Mouse (Mus musculus) CH12.LX (cell line): ENCODE results near the gene Hdhd3. TPM values are rescaled to one million over a fixed set of nuclear protein-coding genes. Genes with fewer than 3 reads are reported as not detected.

Experiments used
- DNase-seq: peaks from one replicate; pipeline ENCODE4 v3.0.0-alpha.2; 2013; ENCODE audit errors: extremely low read depth
- H3K27ac ChIP-seq: 2 replicates; pipeline ENCODE4 v1.5.1; 2012; ENCODE audit warnings: low read depth, mild to moderate bottlenecking, control low read depth, moderate library complexity; ENCODE audit not compliant: insufficient read depth
- H3K27me3 ChIP-seq: replicated peaks from 2 replicates; pipeline ENCODE3; 2012; ENCODE audit warnings: inconsistent platforms
- H3K36me3 ChIP-seq, 2 experiments: replicated peaks in 1 of 2; 2 replicates each; pipeline versions ENCODE3 to v1.6.1; 2012; ENCODE audit warnings: inconsistent platforms in 1 of 2, low read length in 1 of 2, mild to moderate bottlenecking in 1 of 2, mixed read lengths in 1 of 2, moderate library complexity in 1 of 2; ENCODE audit not compliant: control insufficient read depth in 1 of 2, insufficient read depth in 1 of 2
- H3K4me1 ChIP-seq, 2 experiments: 2 replicates each; pipeline ENCODE4 v1.6.1; 2012; ENCODE audit warnings: inconsistent platforms in 1 of 2, moderate library complexity in 1 of 2; ENCODE audit not compliant: insufficient read depth in 2 of 2, control insufficient read depth in 1 of 2
- H3K4me2 ChIP-seq: 2 replicates; pipeline ENCODE4 v1.6.1; 2012; ENCODE audit warnings: low read depth, mild to moderate bottlenecking, control low read depth; ENCODE audit not compliant: poor library complexity, insufficient read depth, severe bottlenecking
- H3K4me3 ChIP-seq, 3 experiments: fragments of 150-350 bp in 1 of 3; sonication (generic) in 1 of 3; replicated peaks in 1 of 3; 2 replicates each; pipeline versions ENCODE3 to v1.5.1; 2011 to 2012; ENCODE audit warnings: low read depth in 2 of 3, low read length in 2 of 3, mild to moderate bottlenecking in 2 of 3, moderate library complexity in 2 of 3, control low read depth in 1 of 3, improper control_type of control experiment in 1 of 3, inconsistent platforms in 1 of 3, mixed read lengths in 1 of 3; ENCODE audit not compliant: poor library complexity in 1 of 3
- H3K79me2 ChIP-seq: replicated peaks from 2 replicates; pipeline ENCODE4 v1.6.1; 2012; ENCODE audit warnings: mild to moderate bottlenecking, moderate library complexity; ENCODE audit not compliant: control insufficient read depth, poor library complexity, insufficient read depth, severe bottlenecking; ENCODE audit errors: extremely low read depth
- H3K9ac ChIP-seq: 2 replicates; pipeline ENCODE4 v1.6.1; 2012; ENCODE audit warnings: low read depth, mild to moderate bottlenecking, control low read depth, moderate library complexity; ENCODE audit not compliant: insufficient read depth
- H3K9me3 ChIP-seq: replicated peaks from 2 replicates; pipeline ENCODE3; 2012; ENCODE audit warnings: low read length, inconsistent platforms, mixed read lengths
- CHD1 ChIP-seq: IDR thresholded peaks from 2 replicates; pipeline ENCODE4 v1.6.1; 2012; ENCODE audit warnings: low read depth, low read length, improper control_type of control experiment, inconsistent platforms
- CHD2 ChIP-seq: IDR thresholded peaks from 2 replicates; pipeline ENCODE4 v1.6.1; 2011; ENCODE audit warnings: low read length, improper control_type of control experiment
- ELF1 ChIP-seq: IDR thresholded peaks from 2 replicates; pipeline ENCODE4 v1.6.1; 2014; ENCODE audit warnings: low read depth, mild to moderate bottlenecking, inconsistent platforms, low read length, improper control_type of control experiment
- EP300 ChIP-seq: IDR thresholded peaks from 2 replicates; pipeline ENCODE4 v1.6.1; 2011; ENCODE audit warnings: low read length, improper control_type of control experiment
- IRF4 ChIP-seq: IDR thresholded peaks from 2 replicates; pipeline ENCODE4 v1.6.1; 2014; ENCODE audit warnings: low read depth, mild to moderate bottlenecking, inconsistent platforms, low read length, improper control_type of control experiment
- JUND ChIP-seq: conservative IDR thresholded peaks from 2 replicates; pipeline ENCODE4 v1.6.1; 2011; ENCODE audit warnings: low read depth, low read length, improper control_type of control experiment
- MAX ChIP-seq: IDR thresholded peaks from 2 replicates; pipeline ENCODE4 v1.6.1; 2011; ENCODE audit warnings: low read length, improper control_type of control experiment
- MEF2A ChIP-seq: IDR thresholded peaks from 2 replicates; pipeline ENCODE4 v1.6.1; 2014; ENCODE audit warnings: low read depth, mild to moderate bottlenecking, inconsistent platforms, low read length, improper control_type of control experiment, borderline replicate concordance
- MYC ChIP-seq: IDR thresholded peaks from 2 replicates; pipeline ENCODE4 v1.6.1; 2011; ENCODE audit warnings: low read depth, mild to moderate bottlenecking, improper control_type of control experiment, low read length
- NELFE ChIP-seq: IDR thresholded peaks from 2 replicates; pipeline ENCODE4 v1.6.1; 2011; ENCODE audit warnings: low read depth, low read length, improper control_type of control experiment
- RAD21 ChIP-seq: IDR thresholded peaks from 2 replicates; pipeline ENCODE4 v1.6.1; 2011; ENCODE audit warnings: low read depth, mild to moderate bottlenecking, low read length, improper control_type of control experiment, moderate library complexity
- SMC3 ChIP-seq: IDR thresholded peaks from 2 replicates; pipeline ENCODE4 v1.6.1; 2011; ENCODE audit warnings: low read depth, low read length, improper control_type of control experiment
- UBTF ChIP-seq: IDR thresholded peaks from 2 replicates; pipeline ENCODE4 v1.6.1; 2012; ENCODE audit warnings: low read depth, mild to moderate bottlenecking, inconsistent platforms, low read length, improper control_type of control experiment, moderate library complexity
- USF1 ChIP-seq: IDR thresholded peaks from 2 replicates; pipeline ENCODE4 v1.6.1; 2014; ENCODE audit warnings: low read depth, mild to moderate bottlenecking, inconsistent platforms, low read length, improper control_type of control experiment
- USF2 ChIP-seq: conservative IDR thresholded peaks from 2 replicates; pipeline ENCODE4 v1.6.1; 2011; ENCODE audit warnings: low read depth, low read length, improper control_type of control experiment
- ZMIZ1 ChIP-seq: IDR thresholded peaks from 2 replicates; pipeline ENCODE4 v1.6.1; 2012; ENCODE audit warnings: low read depth, mild to moderate bottlenecking, inconsistent platforms, low read length, improper control_type of control experiment
- ZNF384 ChIP-seq: IDR thresholded peaks from 2 replicates; pipeline ENCODE4 v1.6.1; 2012; ENCODE audit warnings: low read depth, low read length, improper control_type of control experiment, inconsistent platforms
- dilution Hi-C: fragments of 300-500 bp; cut with MboI; formaldehyde crosslinking; loops from 2 replicates; pipeline ENCODE4 v1.14.3; 2020; ENCODE audit warnings: low sequenced_read_pairs; ENCODE audit not compliant: extremely low pct_unique_long_range_greater_than_20kb, extremely low pct_ligation_motif_present
- in situ Hi-C: fragments of 300-500 bp; cut with MboI; formaldehyde crosslinking; loops from 3 replicates; pipeline ENCODE4 v1.14.3; 2019; ENCODE audit warnings: low sequenced_read_pairs, low pct_ligation_motif_present, low pct_unique_long_range_greater_than_20kb, mixed read lengths
- polyA plus RNA-seq: library from polyadenylated mRNA; unstranded; fragments of >175 nt; gene quantifications from 2 replicates; pipeline ENCODE4 v1.2.1, GENCODE M21; 2012; ENCODE audit warnings: low read depth; ENCODE audit not compliant: insufficient read length
- total RNA-seq, 2 experiments: library from RNA; depleted of rRNA; stranded (reverse); fragments of 300-350 nt in 1 of 2; fragments of >200 nt in 1 of 2; gene quantifications; 2 replicates each; pipeline ENCODE4 v1.2.3; 2012 to 2014

Hdhd3 gene
- total and polyA plus RNA-seq, 3 experiments = 4.5 to 4.7 (median 4.7) TPM

DNA sequence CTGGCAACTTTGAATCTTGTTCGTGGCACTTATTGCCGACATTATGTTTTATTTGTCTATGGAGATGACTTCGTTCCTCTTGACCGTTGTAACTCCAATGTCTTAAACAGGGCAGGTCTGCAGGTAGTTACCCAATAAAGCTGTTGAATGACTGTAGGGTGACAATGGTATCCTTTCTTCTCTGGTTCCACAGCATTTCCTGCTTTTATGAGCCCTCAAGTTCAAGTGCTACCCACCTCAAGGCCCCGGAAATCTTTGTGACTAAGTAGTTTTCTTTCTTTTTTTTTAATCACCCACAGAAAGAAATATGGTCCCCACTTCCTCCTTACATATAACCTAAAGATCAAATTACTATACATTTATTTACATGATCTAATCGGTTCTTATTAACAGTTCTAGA lies 27.5 kb downstream of the Hdhd3 start:
- in situ Hi-C loops = no loop called here
- no peak overlapping the region for H3K4me2 ChIP-seq
- H3K79me2 ChIP-seq = no peaks in the 10 kb centered on the region
- no peak overlapping the region for H3K9ac ChIP-seq
- H3K9me3 ChIP-seq = no peaks in the 10 kb centered on the region
- no peak overlapping the region for H3K4me3 ChIP-seq
- no peaks in the 10 kb centered on the region for H3K27me3 ChIP-seq
- TF ChIP-seq IRF4 = no peak
- TF ChIP-seq CHD1 = no peak
- no peak for TF ChIP-seq EP300
- TF ChIP-seq SMC3 = no peak
- no peak for TF ChIP-seq UBTF
- TF ChIP-seq MYC = no peak
- TF ChIP-seq NELFE = no peak
- no peak for TF ChIP-seq MAX
- TF ChIP-seq MEF2A = no peak
- TF ChIP-seq USF1 = no peak
- TF ChIP-seq USF2 = no peak
- TF ChIP-seq ELF1 = no peak
- DNase-seq = no peak
- peaks cover 11 to 33% of the 10 kb centered on the region in 2 experiments for H3K4me1 ChIP-seq
- dilution Hi-C loops = no loop called here
- H3K27ac ChIP-seq = no peak overlapping the region
- no peaks in the 10 kb centered on the region for H3K36me3 ChIP-seq

- Histone ChIP-seq H3K79me2 (no peaks in the 10 kb centered on the region), H3K36me3 (no peaks in the 10 kb centered on the region), H3K9ac (no peak overlapping the region), H3K27me3 (no peaks in the 10 kb centered on the region), H3K9me3 (no peaks in the 10 kb centered on the region), H3K4me3 (no peak overlapping the region), H3K27ac (no peak overlapping the region), H3K4me2 (no peak overlapping the region), H3K4me1 (peaks cover 10 to 32% of the 10 kb centered on the region in 2 experiments)
- TF ChIP-seq CHD2 (no peak), ZMIZ1 (no peak), SMC3 (no peak), RAD21 (no peak), ZNF384 (no peak), JUND (no peak), IRF4 (no peak)
- no peak for DNase-seq
- in situ Hi-C loops (no loop called here), dilution Hi-C loops (no loop called here)
Measured at GRCm38 (mm10) chr4:62475131-62475530, 28.1 kb downstream of the Hdhd3 start.
